Mouse (Mus musculus): ENCODE results near the gene Abhd17c. TPM values are rescaled to one million over a fixed set of nuclear protein-coding genes. Genes with fewer than 3 reads are reported as not detected.
A peak's percentile ranks its signal among the peaks of the same experiment; 100 is the strongest.

Gene Abhd17c
- polyA plus RNA-seq, 1 experiment = 98.8 TPM

- no peak for DNase-seq (ENCODE audit: low read depth)
- TF ChIP-seq CTCF (IDR thresholded peaks at IDR 0.05; ENCODE audit: borderline replicate concordance, extremely low read depth, insufficient read depth, insufficient read length) (no peak), POLR2A (IDR thresholded peaks at IDR 0.05; ENCODE audit: borderline replicate concordance, extremely low read depth, insufficient read depth, insufficient read length, poor library complexity, severe bottlenecking) (no peak)
Measured at GRCm38 (mm10) chr7:84116621-84117542, 34.8 kb downstream of the Abhd17c start.

- DNase-seq (ENCODE audit: low read depth) = no peak
- TF ChIP-seq POLR2A (IDR thresholded peaks at IDR 0.05; ENCODE audit: borderline replicate concordance, extremely low read depth, insufficient read depth, insufficient read length, poor library complexity, severe bottlenecking) (no peak), CTCF (IDR thresholded peaks at IDR 0.05; ENCODE audit: borderline replicate concordance, extremely low read depth, insufficient read depth, insufficient read length) (no peak)
Measured at GRCm38 (mm10) chr7:84115385-84115784, 36.3 kb downstream of the Abhd17c start.

DNA sequence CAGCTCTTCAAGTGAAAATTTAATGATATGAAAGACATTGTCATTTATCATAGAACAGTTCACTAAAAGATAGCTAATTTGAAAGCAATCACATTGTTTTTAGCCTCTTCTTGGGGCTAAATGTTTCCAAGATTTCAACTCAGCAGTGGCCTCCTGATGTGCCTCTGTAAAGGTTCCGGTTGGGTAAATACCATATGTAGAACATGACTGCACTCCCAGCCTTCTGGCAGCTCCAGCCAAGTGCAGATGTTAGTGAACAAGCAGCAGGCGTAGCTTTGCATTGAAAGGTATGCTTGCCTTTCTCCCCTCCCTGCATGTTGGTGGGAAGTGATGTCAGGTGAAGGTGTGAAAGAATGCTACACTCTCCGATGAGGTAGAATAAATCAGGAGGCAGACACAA, 36.9 kb downstream of the Abhd17c start:
- no peak for TF ChIP-seq CTCF (IDR thresholded peaks at IDR 0.05; ENCODE audit: borderline replicate concordance, extremely low read depth, insufficient read depth, insufficient read length)

DNA sequence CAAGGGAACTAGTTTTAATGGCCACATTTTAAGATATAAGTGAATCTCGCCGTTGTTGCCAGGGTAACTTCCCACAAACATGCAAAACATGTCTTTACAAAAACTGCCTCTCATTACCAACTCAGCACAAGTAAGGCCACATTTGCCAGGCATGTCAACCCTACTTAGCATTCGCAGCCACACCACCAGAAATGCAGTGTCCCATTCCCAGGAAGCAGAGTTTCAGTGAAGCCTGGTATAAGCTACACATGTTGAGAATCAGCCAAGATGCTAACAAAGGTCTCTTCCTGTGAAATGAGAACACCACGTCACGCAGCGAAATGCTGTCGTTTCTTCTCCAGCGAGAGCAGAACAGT, 38.7 kb downstream of the Abhd17c start:
- peak; percentile 92 for DNase-seq (ENCODE audit: low read depth)
- TF ChIP-seq CTCF (IDR thresholded peaks at IDR 0.05; ENCODE audit: borderline replicate concordance, extremely low read depth, insufficient read depth, insufficient read length) = no peak
- TF ChIP-seq POLR2A (IDR thresholded peaks at IDR 0.05; ENCODE audit: borderline replicate concordance, extremely low read depth, insufficient read depth, insufficient read length, poor library complexity, severe bottlenecking) = no peak

More for the DNA sequence above, 36.9 kb downstream of the Abhd17c start:
- no peak for DNase-seq (ENCODE audit: low read depth)

DNA sequence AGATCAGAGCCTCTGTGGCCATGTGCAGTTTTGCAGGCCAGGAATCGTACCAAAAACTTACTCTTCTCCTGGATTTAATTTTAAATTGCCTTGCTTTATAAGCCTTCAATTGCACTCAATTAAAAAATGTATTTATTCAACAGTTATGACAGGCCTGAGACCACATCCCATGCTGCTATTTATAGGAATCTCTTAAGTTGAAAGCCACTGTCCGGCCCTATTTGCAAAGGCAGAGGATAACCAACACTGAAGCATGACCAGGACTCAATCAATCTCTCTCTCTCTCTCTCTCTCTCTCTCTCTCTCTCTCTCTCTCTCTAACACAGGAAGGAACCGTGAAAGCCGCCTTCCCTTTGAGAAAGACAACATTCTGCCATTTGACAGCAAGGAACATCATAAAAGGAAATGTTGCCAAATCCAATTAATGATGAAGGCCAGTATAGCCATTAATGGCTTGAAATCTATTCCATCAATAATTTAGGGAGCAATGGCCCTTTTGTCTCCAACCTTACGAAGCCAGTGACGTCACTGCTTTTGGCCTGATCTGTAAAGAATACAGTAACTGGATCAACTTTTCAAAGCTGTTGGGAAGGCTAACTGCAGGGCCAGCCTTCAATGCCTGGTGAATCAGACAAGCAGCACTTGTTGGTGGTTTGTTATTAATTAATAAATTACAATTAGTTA, 39.2 kb downstream of the Abhd17c start:
- peak; percentile 90 for DNase-seq (ENCODE audit: low read depth)
- TF ChIP-seq CTCF (IDR thresholded peaks at IDR 0.05; ENCODE audit: borderline replicate concordance, extremely low read depth, insufficient read depth, insufficient read length) (no peak), POLR2A (IDR thresholded peaks at IDR 0.05; ENCODE audit: borderline replicate concordance, extremely low read depth, insufficient read depth, insufficient read length, poor library complexity, severe bottlenecking) (no peak)

GRCm38 (mm10) chr7:84111716-84112350, 39.9 kb downstream of the Abhd17c start:
- TF ChIP-seq CTCF (IDR thresholded peaks at IDR 0.05; ENCODE audit: borderline replicate concordance, extremely low read depth, insufficient read depth, insufficient read length) (no peak), POLR2A (IDR thresholded peaks at IDR 0.05; ENCODE audit: borderline replicate concordance, extremely low read depth, insufficient read depth, insufficient read length, poor library complexity, severe bottlenecking) (no peak)
- DNase-seq (ENCODE audit: low read depth) = no peak

DNA sequence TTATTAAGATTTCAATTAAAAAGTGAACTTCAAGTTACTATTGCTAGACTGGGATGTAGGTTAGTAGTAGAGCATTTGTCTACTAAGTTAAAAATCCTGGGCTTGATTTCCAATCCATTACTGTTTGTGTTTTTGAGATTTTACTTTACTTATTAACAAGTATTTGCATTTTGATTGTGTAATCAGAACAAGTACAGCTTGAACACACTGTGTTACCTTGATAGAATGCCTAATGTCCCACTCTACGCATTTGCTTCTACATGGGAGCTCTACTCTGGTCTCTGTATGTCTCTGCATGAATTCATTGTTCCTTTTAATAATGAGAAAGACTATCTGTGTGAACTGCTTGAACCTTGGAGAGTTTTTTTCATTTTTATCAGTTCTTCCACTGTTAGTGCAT, 44.8 kb downstream of the Abhd17c start:
- DNase-seq (ENCODE audit: low read depth) = no peak
- TF ChIP-seq POLR2A (IDR thresholded peaks at IDR 0.05; ENCODE audit: borderline replicate concordance, extremely low read depth, insufficient read depth, insufficient read length, poor library complexity, severe bottlenecking) (no peak), CTCF (IDR thresholded peaks at IDR 0.05; ENCODE audit: borderline replicate concordance, extremely low read depth, insufficient read depth, insufficient read length) (no peak)

GRCm38 (mm10) chr7:84102589-84102988, 49.1 kb downstream of the Abhd17c start:
- no peak for DNase-seq (ENCODE audit: low read depth)
- TF ChIP-seq POLR2A (IDR thresholded peaks at IDR 0.05; ENCODE audit: borderline replicate concordance, extremely low read depth, insufficient read depth, insufficient read length, poor library complexity, severe bottlenecking) (no peak), CTCF (IDR thresholded peaks at IDR 0.05; ENCODE audit: borderline replicate concordance, extremely low read depth, insufficient read depth, insufficient read length) (no peak)

- DNase-seq (ENCODE audit: low read depth) = no peak
- TF ChIP-seq CTCF (IDR thresholded peaks at IDR 0.05; ENCODE audit: borderline replicate concordance, extremely low read depth, insufficient read depth, insufficient read length) (no peak), POLR2A (IDR thresholded peaks at IDR 0.05; ENCODE audit: borderline replicate concordance, extremely low read depth, insufficient read depth, insufficient read length, poor library complexity, severe bottlenecking) (no peak)
Measured at GRCm38 (mm10) chr7:84100672-84101071, 51.0 kb downstream of the Abhd17c start.

DNA sequence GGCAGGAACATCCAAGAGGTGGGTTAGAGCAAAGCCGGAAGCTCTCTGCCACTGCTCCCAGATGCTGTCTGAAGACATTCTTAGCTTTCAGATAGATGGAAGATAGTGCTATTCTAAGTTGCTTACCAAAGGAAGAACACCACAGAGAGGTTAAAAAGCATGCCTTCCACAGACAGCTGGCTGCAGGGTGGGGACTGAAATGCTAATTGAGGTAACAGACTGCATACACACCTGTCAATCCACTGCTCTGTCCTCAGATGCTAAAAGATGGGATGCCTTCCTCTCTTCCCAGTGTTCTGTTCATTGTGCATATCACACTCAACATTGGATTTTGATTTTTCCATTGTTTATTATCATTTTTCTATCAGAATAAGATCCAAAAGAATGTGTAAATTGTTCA, 53.6 kb downstream of the Abhd17c start:
- DNase-seq (ENCODE audit: low read depth) = no peak
- TF ChIP-seq POLR2A (IDR thresholded peaks at IDR 0.05; ENCODE audit: borderline replicate concordance, extremely low read depth, insufficient read depth, insufficient read length, poor library complexity, severe bottlenecking) (no peak), CTCF (IDR thresholded peaks at IDR 0.05; ENCODE audit: borderline replicate concordance, extremely low read depth, insufficient read depth, insufficient read length) (no peak)

- TF ChIP-seq POLR2A (IDR thresholded peaks at IDR 0.05; ENCODE audit: borderline replicate concordance, extremely low read depth, insufficient read depth, insufficient read length, poor library complexity, severe bottlenecking) (no peak), CTCF (IDR thresholded peaks at IDR 0.05; ENCODE audit: borderline replicate concordance, extremely low read depth, insufficient read depth, insufficient read length) (no peak)
- DNase-seq (ENCODE audit: low read depth) = no peak
Measured at GRCm38 (mm10) chr7:84096501-84096900, 55.2 kb downstream of the Abhd17c start.

Measured in brain, embryonic 14.5 days (tissue).